Mouse (Mus musculus): ENCODE results near the gene Cmah. TPM values are rescaled to one million over a fixed set of nuclear protein-coding genes. Genes with fewer than 3 reads are reported as not detected.
"Not testable (repeated sequence)": the region's sequence is repeated elsewhere in the genome, so short reads cannot be mapped to it uniquely, and the experiment has no call there.

Gene Cmah
- polyA plus RNA-seq, 1 experiment from 2014 or later: 0.57 TPM

DNA sequence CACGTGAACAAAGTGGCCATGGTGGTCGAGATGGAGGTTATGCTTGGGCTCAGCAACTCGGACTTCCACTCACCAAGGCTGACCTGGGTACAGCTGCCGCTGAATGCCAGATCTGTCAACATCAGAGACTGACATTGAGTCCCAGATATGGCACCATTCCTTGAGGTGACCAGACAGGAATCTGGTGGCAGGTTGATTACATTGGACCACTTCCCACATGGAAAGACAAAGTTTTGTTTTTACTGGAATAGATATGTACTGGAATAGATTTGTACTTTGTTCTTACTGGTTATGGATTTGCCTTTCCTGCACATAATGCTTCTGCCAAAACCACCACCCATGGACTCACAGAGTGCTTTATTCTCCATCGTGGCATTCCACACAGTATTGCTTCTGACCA is 27.5 kb downstream of the Cmah start:
- no peak overlapping the region for H3K9ac ChIP-seq
- H3K36me3 ChIP-seq: no peaks in the 10 kb centered on the region
- ATAC-seq (ENCODE audit: borderline replicate concordance, extremely low read depth, low FRiP score, low TSS enrichment): no peak
- H3K4me1 ChIP-seq: no peaks in the 10 kb centered on the region
- H3K27ac ChIP-seq: no peak overlapping the region
- H3K9me3 ChIP-seq: no peaks in the 10 kb centered on the region
- 84% methylated on average over 5 of the region's 5 CpGs for WGBS
- H3K4me2 ChIP-seq: no peak overlapping the region
- H3K27me3 ChIP-seq: no peaks in the 10 kb centered on the region
- no peak overlapping the region for H3K4me3 ChIP-seq

DNA sequence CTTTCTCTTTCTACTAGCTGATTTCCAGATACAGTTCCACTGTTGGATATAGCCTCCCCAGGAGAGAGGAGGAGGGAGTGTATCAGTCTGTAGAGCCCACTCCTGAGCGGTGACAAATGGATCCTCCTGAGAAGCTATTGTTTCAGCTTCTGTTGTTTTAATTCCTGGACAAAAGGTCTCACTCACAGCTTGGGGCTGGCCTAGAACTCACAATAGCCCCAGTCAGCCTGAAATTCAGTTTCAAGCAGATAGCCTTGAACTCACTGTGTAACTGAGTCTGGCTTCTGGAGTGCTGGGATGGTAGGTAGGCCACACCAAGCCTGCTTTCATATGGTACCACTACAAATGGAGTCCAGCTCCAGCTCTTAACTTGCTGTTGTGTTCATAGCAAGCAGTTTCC is 32.0 kb downstream of the Cmah start:
- 81% methylated on average over 1 of the region's 1 CpGs for WGBS
- Histone ChIP-seq H3K4me2 (no peak overlapping the region), H3K36me3 (no peaks in the 10 kb centered on the region), H3K9ac (no peak overlapping the region), H3K27ac (no peak overlapping the region), H3K4me3 (no peak overlapping the region), H3K9me3 (no peaks in the 10 kb centered on the region), H3K27me3 (no peaks in the 10 kb centered on the region), H3K4me1 (no peaks in the 10 kb centered on the region)
- no peak for ATAC-seq (ENCODE audit: borderline replicate concordance, extremely low read depth, low FRiP score, low TSS enrichment)

DNA sequence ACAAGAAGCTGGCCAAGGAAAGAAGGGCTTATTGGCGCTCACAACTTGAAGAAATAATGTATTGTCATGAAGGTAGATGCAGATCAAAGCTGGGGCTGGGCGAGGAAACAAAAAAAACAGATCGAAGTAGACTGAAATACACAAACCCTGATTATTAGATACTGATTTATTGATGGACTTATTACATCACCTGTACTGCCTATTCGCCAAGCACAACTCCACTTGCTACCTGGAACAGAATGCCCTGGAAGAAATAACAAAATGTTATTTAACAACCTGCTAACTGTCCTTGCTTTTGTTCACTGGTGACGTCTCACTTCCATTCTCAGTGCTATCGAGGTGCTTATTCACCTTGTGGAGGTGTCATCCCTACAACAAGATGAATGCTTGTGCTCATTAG is 38.0 kb downstream of the Cmah start:
- H3K4me1 ChIP-seq: no peaks in the 10 kb centered on the region
- no peaks in the 10 kb centered on the region for H3K27me3 ChIP-seq
- H3K36me3 ChIP-seq: no peaks in the 10 kb centered on the region
- no peak overlapping the region for H3K4me2 ChIP-seq
- no peak overlapping the region for H3K4me3 ChIP-seq
- no peak for ATAC-seq (ENCODE audit: borderline replicate concordance, extremely low read depth, low FRiP score, low TSS enrichment)
- H3K9me3 ChIP-seq: no peaks in the 10 kb centered on the region
- WGBS: 88% methylated on average over 6 of the region's 6 CpGs
- no peak overlapping the region for H3K27ac ChIP-seq
- no peak overlapping the region for H3K9ac ChIP-seq

DNA sequence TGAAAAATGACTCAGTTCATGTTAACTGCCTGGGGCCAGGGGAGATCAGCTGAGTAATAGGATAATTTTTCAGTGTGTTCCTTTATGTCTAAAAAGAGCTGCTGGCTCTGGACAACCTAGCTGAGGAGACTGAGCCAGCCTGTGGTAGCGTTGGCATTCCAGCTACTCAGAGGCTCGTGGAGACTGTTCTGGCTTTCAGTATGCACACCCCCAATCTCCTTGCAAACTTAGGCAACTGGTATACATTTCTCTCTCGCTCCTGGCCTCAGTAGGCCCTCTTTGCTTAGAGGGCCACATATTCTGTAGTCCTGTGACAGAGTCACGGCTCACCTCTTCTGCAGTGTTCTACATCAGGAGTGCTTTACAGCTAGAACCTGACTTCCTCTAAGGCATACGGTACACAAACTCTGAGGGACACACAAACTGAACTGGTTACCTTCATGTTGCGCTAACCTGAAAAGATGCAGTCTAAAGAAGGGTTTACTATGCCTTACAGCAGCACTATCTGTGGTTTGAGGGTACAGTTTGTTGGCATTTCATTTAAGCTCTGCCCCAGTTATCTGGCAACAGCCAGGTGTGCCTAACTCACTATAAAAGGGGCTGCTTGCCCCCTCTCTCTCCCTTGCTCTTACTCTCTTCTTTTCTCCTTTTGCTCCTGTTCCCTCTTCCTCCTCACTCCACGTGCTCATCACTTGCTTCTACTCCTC is 45.8 kb downstream of the Cmah start:
- 76% methylated on average over 7 of the region's 7 CpGs for WGBS
- H3K36me3 ChIP-seq: no peaks in the 10 kb centered on the region
- H3K27ac ChIP-seq: no peak overlapping the region
- H3K27me3 ChIP-seq: no peaks in the 10 kb centered on the region
- no peak overlapping the region for H3K9ac ChIP-seq
- no peak overlapping the region for H3K4me3 ChIP-seq
- no peak overlapping the region for H3K4me2 ChIP-seq
- ATAC-seq (ENCODE audit: borderline replicate concordance, extremely low read depth, low FRiP score, low TSS enrichment): no peak
- no peaks in the 10 kb centered on the region for H3K9me3 ChIP-seq
- H3K4me1 ChIP-seq: no peaks in the 10 kb centered on the region

DNA sequence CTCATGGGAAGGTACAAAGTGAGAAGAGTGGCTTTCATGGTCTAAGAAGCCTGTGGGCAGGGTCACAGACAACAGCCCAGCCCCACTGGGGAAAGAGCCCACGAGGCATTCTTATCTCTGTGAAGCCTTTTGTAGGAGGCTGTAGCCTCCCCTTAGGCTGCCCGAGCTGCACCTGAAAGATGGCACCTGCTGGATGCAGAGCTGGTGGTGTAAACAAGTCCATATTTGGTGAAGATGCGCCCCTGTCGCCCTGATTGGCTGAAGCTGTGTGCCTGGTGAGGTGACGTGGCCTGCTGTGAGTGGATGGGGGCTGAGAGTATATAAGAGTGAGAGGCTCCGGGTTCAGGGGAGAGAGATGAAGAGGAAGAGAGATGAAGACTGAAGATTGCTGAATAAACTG is 47.4 kb downstream of the Cmah start:
- 71% methylated on average over 6 of the region's 6 CpGs for WGBS
- H3K4me3 ChIP-seq; ATAC-seq (ENCODE audit: borderline replicate concordance, extremely low read depth, low FRiP score, low TSS enrichment); H3K27me3 ChIP-seq; H3K4me1 ChIP-seq; H3K4me2 ChIP-seq; H3K9ac ChIP-seq; H3K36me3 ChIP-seq; H3K9me3 ChIP-seq; H3K27ac ChIP-seq: not testable (repeated sequence)

DNA sequence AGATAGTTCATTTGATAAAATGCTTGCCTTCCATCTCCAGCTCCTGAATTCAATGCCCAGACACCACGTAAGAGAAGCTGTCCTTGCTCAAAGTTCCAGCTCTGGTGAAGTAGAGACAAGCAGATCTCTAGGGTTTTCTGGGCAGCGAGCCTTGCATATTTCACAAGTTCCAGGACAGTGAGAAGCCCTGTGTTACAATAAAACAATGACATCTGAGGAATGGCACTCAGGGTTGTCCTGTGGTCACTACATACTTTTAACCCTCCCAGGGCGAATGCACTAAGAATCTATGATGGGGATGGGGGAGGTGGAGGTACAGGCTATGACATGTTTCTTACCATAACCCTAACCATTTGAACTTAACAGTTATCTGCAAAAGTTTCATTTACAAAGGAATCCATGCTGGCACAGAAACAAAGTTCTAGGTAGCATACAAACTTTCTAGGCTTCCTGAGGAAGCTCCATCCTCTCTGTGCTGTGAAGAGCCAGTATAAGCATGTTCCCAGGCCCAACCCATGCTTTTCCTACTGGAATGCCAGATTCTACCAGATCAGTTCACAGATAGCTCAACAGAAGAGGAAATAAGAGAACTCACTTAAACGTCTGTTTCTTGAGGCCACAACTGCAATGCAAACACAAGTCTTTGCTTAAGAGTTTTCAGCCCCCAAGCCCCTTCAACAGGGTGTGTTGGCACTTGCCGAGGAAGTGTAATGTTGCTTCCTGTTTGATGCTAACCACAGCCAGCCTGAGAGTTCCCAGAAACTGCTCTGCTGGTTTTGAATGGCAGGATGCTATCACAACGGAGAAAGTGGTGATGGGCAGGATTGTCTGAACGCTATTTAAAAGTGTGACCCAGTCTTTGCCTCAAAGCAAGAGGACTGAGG is 48.4 kb downstream of the Cmah start:
- Histone ChIP-seq H3K9ac (no peak overlapping the region), H3K27ac (no peak overlapping the region), H3K4me1 (no peaks in the 10 kb centered on the region), H3K36me3 (no peaks in the 10 kb centered on the region), H3K4me2 (no peak overlapping the region), H3K27me3 (no peaks in the 10 kb centered on the region), H3K4me3 (no peak overlapping the region), H3K9me3 (no peaks in the 10 kb centered on the region)
- WGBS: 49% methylated on average over 7 of the region's 7 CpGs
- ATAC-seq (ENCODE audit: borderline replicate concordance, extremely low read depth, low FRiP score, low TSS enrichment): no peak

DNA sequence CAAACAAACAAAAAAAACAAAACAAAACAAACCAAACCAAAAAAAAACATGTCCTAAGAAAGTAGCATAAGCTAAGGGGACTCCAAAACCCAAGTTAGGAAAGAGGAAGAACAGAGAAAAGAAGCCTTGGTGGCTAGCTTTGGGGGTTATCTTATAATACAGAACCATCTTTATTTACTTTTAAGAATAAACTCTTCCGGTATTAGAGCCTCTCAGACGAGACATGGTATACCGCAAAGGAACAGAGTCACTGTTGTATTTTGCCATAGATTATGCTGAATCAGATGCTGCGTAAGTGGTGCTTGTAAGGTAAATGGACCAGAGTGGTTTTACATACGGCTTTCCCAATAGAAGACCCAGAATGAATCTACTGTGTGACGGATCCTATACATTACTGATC is 53.5 kb downstream of the Cmah start:
- ATAC-seq (ENCODE audit: borderline replicate concordance, extremely low read depth, low FRiP score, low TSS enrichment): no peak
- Histone ChIP-seq H3K27me3 (no peaks in the 10 kb centered on the region), H3K4me2 (no peak overlapping the region), H3K9ac (no peak overlapping the region), H3K4me1 (no peaks in the 10 kb centered on the region), H3K27ac (no peak overlapping the region), H3K9me3 (no peaks in the 10 kb centered on the region), H3K36me3 (no peaks in the 10 kb centered on the region), H3K4me3 (no peak overlapping the region)
- 70% methylated on average over 6 of the region's 6 CpGs for WGBS

DNA sequence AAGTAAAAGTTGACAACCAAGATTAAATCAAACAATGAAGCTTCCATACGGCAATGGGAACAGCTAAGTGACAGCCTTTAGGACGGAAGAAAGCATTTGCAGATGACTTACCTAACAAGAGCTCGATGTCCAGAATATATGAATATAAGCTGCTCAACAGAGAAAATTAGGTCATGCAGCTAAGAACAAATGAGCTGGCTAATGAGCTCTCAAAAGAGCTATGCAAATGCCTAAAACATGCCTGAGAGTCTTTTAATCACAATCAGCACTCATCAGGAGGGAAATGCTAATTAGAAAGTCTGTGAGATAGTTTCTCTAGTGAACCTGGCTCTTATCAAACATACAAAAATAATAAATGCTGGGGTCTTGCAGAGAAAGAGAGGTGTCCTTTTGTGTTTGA is 56.7 kb downstream of the Cmah start:
- WGBS: 80% methylated on average over 3 of the region's 3 CpGs
- Histone ChIP-seq H3K4me2 (no peak overlapping the region), H3K4me3 (no peak overlapping the region), H3K9me3 (no peaks in the 10 kb centered on the region), H3K9ac (no peak overlapping the region), H3K36me3 (no peaks in the 10 kb centered on the region), H3K4me1 (no peaks in the 10 kb centered on the region), H3K27me3 (no peaks in the 10 kb centered on the region), H3K27ac (no peak overlapping the region)
- ATAC-seq (ENCODE audit: borderline replicate concordance, extremely low read depth, low FRiP score, low TSS enrichment): no peak

DNA sequence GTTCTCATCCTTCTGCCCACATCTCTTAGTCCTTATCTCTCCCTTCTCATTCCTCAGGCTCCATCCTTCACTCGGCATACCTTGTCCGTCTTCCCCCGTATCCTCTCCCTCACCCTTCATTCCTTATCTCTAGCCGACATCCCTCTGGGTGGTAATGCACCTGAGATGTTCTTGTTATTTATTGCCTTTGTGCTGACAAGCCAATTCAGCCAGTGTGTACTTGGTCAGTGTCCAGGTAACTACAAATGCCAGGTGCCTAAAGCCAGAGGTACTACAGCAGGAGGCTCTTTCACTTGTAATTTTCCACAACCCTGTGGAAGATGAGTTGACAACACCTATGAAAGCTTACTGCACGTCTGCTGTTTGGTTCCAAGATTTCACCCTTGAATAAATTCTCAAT is 64.7 kb downstream of the Cmah start:
- Histone ChIP-seq H3K9ac (no peak overlapping the region), H3K9me3 (no peaks in the 10 kb centered on the region), H3K4me3 (no peak overlapping the region), H3K27ac (no peak overlapping the region), H3K36me3 (no peaks in the 10 kb centered on the region), H3K27me3 (no peaks in the 10 kb centered on the region), H3K4me2 (no peak overlapping the region), H3K4me1 (no peaks in the 10 kb centered on the region; the same call in 1 of the 2 replicates)
- WGBS: 65% methylated on average over 5 of the region's 5 CpGs
- ATAC-seq (ENCODE audit: borderline replicate concordance, extremely low read depth, low FRiP score, low TSS enrichment): no peak

DNA sequence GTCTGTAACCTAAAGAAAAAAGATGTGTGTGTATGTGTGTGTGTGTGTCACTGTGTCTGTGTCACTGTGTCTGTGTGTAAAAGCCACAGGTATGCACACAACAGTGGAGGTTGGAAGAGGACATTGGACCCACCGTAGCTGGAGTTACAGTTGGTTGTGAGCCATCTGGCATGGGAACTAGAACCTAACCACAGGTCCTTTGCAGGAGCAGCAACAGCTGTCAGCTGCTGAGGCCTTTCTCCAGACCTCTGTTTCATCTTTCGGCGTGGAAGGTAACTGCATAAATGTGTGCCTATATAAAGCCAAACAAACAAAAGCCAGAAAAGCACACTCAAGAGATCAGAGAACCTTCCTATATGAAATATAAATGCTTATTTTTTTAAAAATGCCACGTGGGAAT is 65.5 kb downstream of the Cmah start:
- Histone ChIP-seq H3K4me3 (no peak overlapping the region), H3K36me3 (no peaks in the 10 kb centered on the region), H3K4me1 (no peaks in the 10 kb centered on the region; the same call in 1 of the 2 replicates), H3K27ac (no peak overlapping the region), H3K9me3 (no peaks in the 10 kb centered on the region), H3K9ac (no peak overlapping the region), H3K27me3 (no peaks in the 10 kb centered on the region), H3K4me2 (no peak overlapping the region)
- WGBS: 59% methylated on average over 4 of the region's 4 CpGs
- ATAC-seq (ENCODE audit: borderline replicate concordance, extremely low read depth, low FRiP score, low TSS enrichment): no peak

DNA sequence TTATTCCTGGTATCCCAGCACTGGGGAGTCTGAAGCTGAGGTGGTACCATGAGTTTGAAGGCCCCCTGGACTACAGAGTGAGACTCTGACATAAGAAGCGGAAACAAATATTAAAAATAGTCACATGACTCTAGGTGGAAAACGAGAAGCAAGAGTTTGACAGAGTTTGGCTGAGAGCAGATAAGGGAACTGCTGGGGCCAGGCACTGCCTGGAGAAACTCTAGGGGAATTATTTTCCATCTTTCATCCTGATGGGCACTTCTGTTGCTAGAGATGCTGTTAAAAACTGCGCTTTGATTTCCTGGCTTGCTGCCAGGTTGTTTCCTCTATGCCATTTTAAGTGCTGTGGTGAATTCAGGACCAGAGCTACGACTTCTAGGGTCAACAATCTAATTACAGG is 65.9 kb downstream of the Cmah start:
- no peak overlapping the region for H3K9ac ChIP-seq
- WGBS: 20% methylated on average over 4 of the region's 4 CpGs
- ATAC-seq (ENCODE audit: borderline replicate concordance, extremely low read depth, low FRiP score, low TSS enrichment): no peak
- H3K4me1 ChIP-seq: no peaks in the 10 kb centered on the region; the same call in 1 of the 2 replicates
- H3K4me3 ChIP-seq: no peak overlapping the region
- no peaks in the 10 kb centered on the region for H3K36me3 ChIP-seq
- no peak overlapping the region for H3K27ac ChIP-seq
- H3K27me3 ChIP-seq: no peaks in the 10 kb centered on the region
- no peaks in the 10 kb centered on the region for H3K9me3 ChIP-seq
- no peak overlapping the region for H3K4me2 ChIP-seq

DNA sequence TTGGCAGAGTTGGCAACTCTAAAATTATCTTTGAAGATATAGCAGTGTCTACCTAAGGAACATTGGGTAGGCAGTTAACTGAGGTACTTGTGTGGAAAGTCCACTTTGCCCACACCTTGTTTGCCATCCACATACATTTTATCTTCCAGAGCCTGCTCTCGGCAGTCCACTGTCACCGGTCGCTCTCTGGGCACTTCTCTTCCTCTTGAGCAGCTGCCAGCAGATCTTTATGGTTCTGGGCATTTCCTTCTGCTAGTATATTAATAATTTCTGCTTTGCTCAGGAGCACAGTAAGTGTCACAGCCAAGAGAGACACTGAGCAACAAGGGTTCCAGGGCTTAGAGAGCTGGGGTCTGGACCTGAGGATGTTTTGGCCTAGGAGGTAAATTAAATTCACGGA is 68.6 kb downstream of the Cmah start:
- H3K9ac ChIP-seq: no peak overlapping the region
- no peaks in the 10 kb centered on the region for H3K9me3 ChIP-seq
- H3K4me3 ChIP-seq: no peak overlapping the region
- no peak overlapping the region for H3K27ac ChIP-seq
- H3K27me3 ChIP-seq: no peaks in the 10 kb centered on the region
- 68% methylated on average over 4 of the region's 4 CpGs for WGBS
- ATAC-seq (ENCODE audit: borderline replicate concordance, extremely low read depth, low FRiP score, low TSS enrichment): no peak
- H3K36me3 ChIP-seq: no peaks in the 10 kb centered on the region
- no peaks in the 10 kb centered on the region; the same call in 1 of the 2 replicates for H3K4me1 ChIP-seq
- no peak overlapping the region for H3K4me2 ChIP-seq

Data from lung, embryonic 15.5 days (tissue).